Mouse (Mus musculus): ENCODE measurements around the gene Sez6l. TPM values are rescaled to one million over a fixed set of nuclear protein-coding genes. Genes with fewer than 3 reads are reported as not detected.
A peak's percentile ranks its signal among the peaks of the same experiment; 100 is the strongest.

Gene Sez6l
- total RNA-seq (2012; rRNA removed): not detected in 2 replicates
- total RNA-seq (2014; rRNA removed): not detected in 2 replicates
- polyA plus RNA-seq (2012; ENCODE audit: insufficient read length, low read depth): not detected in 2 replicates

- Histone ChIP-seq H3K4me3 (replicated peaks in 1 of 3; ENCODE audit: low read depth in 2 of 3, low read length in 2 of 3, poor library complexity in 1 of 3) (peak within 1 kb of the TSS in 1 of 3 experiments; percentile 4), H3K79me2 (replicated peaks; ENCODE audit: control insufficient read depth, extremely low read depth, insufficient read depth, poor library complexity, severe bottlenecking) (no peaks in the 10 kb centered on the region), H3K27ac (ENCODE audit: insufficient read depth, low read depth) (no peak within 1 kb of the TSS), H3K9ac (ENCODE audit: insufficient read depth, low read depth) (no peak within 1 kb of the TSS), H3K4me2 (ENCODE audit: insufficient read depth, low read depth, poor library complexity, severe bottlenecking) (no peak within 1 kb of the TSS), H3K36me3 (replicated peaks in 1 of 2; ENCODE audit: control insufficient read depth in 1 of 2, insufficient read depth in 1 of 2, low read length in 1 of 2) (no peaks in the 10 kb centered on the region), H3K4me1 (ENCODE audit: control insufficient read depth in 1 of 2, insufficient read depth in 2 of 2) (no peaks in the 10 kb centered on the region), H3K27me3 (replicated peaks) (no peaks in the 10 kb centered on the region), H3K9me3 (replicated peaks; ENCODE audit: low read length) (peaks cover 97% of the 10 kb centered on the region)
- in situ Hi-C loops (cut with MboI; ENCODE audit: low pct_ligation_motif_present, low pct_unique_long_range_greater_than_20kb, low sequenced_read_pairs) (no loop called here), dilution Hi-C loops (cut with MboI; ENCODE audit: extremely low pct_ligation_motif_present, extremely low pct_unique_long_range_greater_than_20kb, low sequenced_read_pairs) (no loop called here)
- TF ChIP-seq SMC3 (IDR thresholded peaks at IDR 0.05; ENCODE audit: low read depth, low read length) (no peak), EP300 (IDR thresholded peaks at IDR 0.05; ENCODE audit: low read length) (no peak), NRF1 (IDR thresholded peaks at IDR 0.05; ENCODE audit: low read depth, low read length) (no peak)
- no peak for DNase-seq (ENCODE audit: extremely low read depth)
These were observed at the start of gene Sez6l for GRCm38 (mm10) chr5:112576993-112577670. Gene Sez6l, minus strand, starts transcription at chr5:112577185.

DNA sequence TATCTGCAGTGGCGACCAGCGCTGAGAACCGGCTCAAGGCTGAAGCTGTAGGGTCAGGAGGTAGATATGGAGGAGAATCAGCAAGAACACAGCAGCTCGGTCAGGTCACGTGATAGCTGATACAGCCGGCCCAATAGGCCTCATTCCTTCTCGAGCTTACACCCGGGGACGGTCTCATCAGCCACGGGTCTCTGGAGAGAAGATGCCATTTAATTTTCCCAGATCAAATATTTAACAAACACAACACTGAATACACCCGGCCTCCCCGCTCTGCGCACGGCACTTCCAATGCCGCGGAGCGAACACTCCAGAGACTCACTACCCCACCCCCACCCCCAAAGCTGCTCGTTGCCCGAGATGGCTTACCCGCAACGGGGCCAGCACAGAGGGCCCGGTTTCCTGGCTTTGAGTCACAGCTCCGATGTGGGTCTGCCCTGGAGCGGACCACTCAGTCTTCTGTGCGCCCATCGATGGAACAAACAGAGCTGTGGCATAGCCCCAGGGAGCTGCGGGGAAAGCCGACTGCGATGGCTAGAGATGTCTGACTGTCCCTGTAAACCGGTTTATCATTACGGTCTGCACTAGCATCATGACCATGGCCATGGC, 48.7 kb upstream of the Sez6l start:
- in situ Hi-C loops (cut with MboI; ENCODE audit: low pct_ligation_motif_present, low pct_unique_long_range_greater_than_20kb, low sequenced_read_pairs): no loop called here
- TF ChIP-seq ZMIZ1 (IDR thresholded peaks at IDR 0.05; ENCODE audit: low read depth, low read length): no peak
- no peak for TF ChIP-seq TCF12 (IDR thresholded peaks at IDR 0.05; ENCODE audit: low read depth, low read length)
- TF ChIP-seq NELFE (IDR thresholded peaks at IDR 0.05; ENCODE audit: low read depth, low read length): no peak
- no peak for TF ChIP-seq CHD2 (IDR thresholded peaks at IDR 0.05; ENCODE audit: low read length)
- TF ChIP-seq JUN (IDR thresholded peaks at IDR 0.05; ENCODE audit: insufficient read depth, low read depth, low read length): no peak
- no peak for TF ChIP-seq MEF2A (IDR thresholded peaks at IDR 0.05; ENCODE audit: borderline replicate concordance, low read depth, low read length)
- no peak for TF ChIP-seq USF2 (conservative IDR thresholded peaks at IDR 0.05; ENCODE audit: low read depth, low read length)
- TF ChIP-seq E2F4 (IDR thresholded peaks at IDR 0.05; ENCODE audit: insufficient replicate concordance, low read depth, low read length): no peak
- no peak for TF ChIP-seq MYC (IDR thresholded peaks at IDR 0.05; ENCODE audit: low read depth, low read length)
- TF ChIP-seq POLR2A (IDR thresholded peaks at IDR 0.05; ENCODE audit: low read depth, low read length): no peak
- no peak for TF ChIP-seq EP300 (IDR thresholded peaks at IDR 0.05; ENCODE audit: low read length)
- TF ChIP-seq NRF1 (IDR thresholded peaks at IDR 0.05; ENCODE audit: low read depth, low read length): no peak
- no peak for DNase-seq (ENCODE audit: extremely low read depth)

More for the DNA sequence above, 48.7 kb upstream of the Sez6l start:
- Histone ChIP-seq H3K9me3 (replicated peaks; ENCODE audit: low read length) (peaks cover 93% of the 10 kb centered on the region), H3K4me2 (ENCODE audit: insufficient read depth, low read depth, poor library complexity, severe bottlenecking) (no peak overlapping the region), H3K9ac (ENCODE audit: insufficient read depth, low read depth) (no peak overlapping the region), H3K27ac (ENCODE audit: insufficient read depth, low read depth) (no peak overlapping the region), H3K4me1 (ENCODE audit: control insufficient read depth in 1 of 2, insufficient read depth in 2 of 2) (no peaks in the 10 kb centered on the region), H3K4me3 (replicated peaks in 1 of 3; ENCODE audit: low read depth in 2 of 3, low read length in 2 of 3, poor library complexity in 1 of 3) (no peak overlapping the region), H3K79me2 (replicated peaks; ENCODE audit: control insufficient read depth, extremely low read depth, insufficient read depth, poor library complexity, severe bottlenecking) (no peaks in the 10 kb centered on the region), H3K27me3 (replicated peaks) (no peaks in the 10 kb centered on the region), H3K36me3 (replicated peaks in 1 of 2; ENCODE audit: control insufficient read depth in 1 of 2, insufficient read depth in 1 of 2, low read length in 1 of 2) (no peaks in the 10 kb centered on the region)
- dilution Hi-C loops (cut with MboI; ENCODE audit: extremely low pct_ligation_motif_present, extremely low pct_unique_long_range_greater_than_20kb, low sequenced_read_pairs): no loop called here
